Mouse (Mus musculus) kidney, adult 2 months (tissue): Measurements from ENCODE around the gene Tgfbr1.

Experiments used
- CTCF ChIP-seq: fragments of 200-500 bp; conservative IDR thresholded peaks from 2 replicates; pipeline ENCODE4 v1.5.1; 2011; ENCODE audit warnings: low read depth, mild to moderate bottlenecking, control low read depth, low read length, moderate library complexity, mixed read lengths; ENCODE audit not compliant: insufficient read depth, insufficient read length
- POLR2A ChIP-seq: fragments of 200-500 bp; IDR thresholded peaks from one replicate; pipeline ENCODE4 v1.6.1; 2011; ENCODE audit warnings: low read depth, low read length, control low read depth

DNA sequence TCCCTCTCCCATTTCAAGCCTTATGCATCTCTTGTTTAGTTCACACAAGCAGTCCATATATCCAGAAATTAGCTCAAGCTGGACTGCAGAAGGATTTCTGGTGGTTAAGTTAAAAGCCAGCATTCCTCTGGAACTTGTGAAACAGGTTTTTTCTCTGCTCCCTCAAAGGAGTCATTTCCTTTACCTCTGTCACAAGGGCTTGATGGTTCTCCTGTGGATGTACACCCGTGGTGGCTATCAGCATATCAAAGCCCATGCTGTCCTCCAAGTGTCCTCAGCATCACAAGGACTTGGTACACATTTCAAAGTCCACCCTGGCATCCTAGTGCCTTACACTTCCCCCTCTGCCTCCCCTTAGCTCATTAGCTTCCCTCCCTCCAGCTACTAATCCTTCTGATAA, 23.7 kb upstream of the Tgfbr1 start:
- TF ChIP-seq CTCF: no peak
- TF ChIP-seq POLR2A: no peak
